Mouse (Mus musculus) lung, adult 2 months (tissue): ENCODE results near the gene Mrpl38.

Source experiments
- CTCF ChIP-seq: fragments of 200-500 bp; IDR thresholded peaks from 2 replicates; pipeline ENCODE4 v1.5.1; 2011; ENCODE audit warnings: mild to moderate bottlenecking, low read length, control low read depth; ENCODE audit not compliant: insufficient read depth
- POLR2A ChIP-seq: fragments of 200-500 bp; IDR thresholded peaks from 2 replicates; pipeline ENCODE4 v1.6.1; 2011; ENCODE audit warnings: low read depth, mild to moderate bottlenecking, control low read depth, low read length, borderline replicate concordance; ENCODE audit errors: extremely low read depth

DNA sequence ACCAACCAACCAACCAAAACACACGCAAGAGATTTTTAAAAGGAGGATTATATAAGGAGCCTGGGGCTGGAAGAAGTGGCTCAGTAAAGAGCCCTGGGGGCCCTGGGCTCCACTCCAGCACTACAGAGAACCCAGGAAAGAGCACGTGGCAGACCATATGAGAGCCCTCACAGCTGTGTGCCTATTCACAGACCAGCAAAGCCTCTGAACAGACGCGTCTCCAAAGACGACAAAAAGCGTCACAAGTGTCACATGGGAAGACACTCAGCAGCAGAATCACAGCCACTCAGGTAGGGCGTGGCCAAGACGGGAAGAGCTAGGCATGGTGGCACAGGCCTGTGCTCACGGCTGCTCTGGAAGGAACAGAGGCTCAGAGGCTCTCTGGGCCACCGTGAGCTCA, 23.5 kb upstream of the Mrpl38 start:
- no peak for TF ChIP-seq CTCF
- TF ChIP-seq POLR2A, result no peak
